Mouse (Mus musculus) heart, embryonic 13.5 days (tissue): Measurements from ENCODE around the gene Parp9. TPM values are rescaled to one million over a fixed set of nuclear protein-coding genes. Genes with fewer than 3 reads are reported as not detected.
"Not testable (repeated sequence)": the region's sequence is repeated elsewhere in the genome, so short reads cannot be mapped to it uniquely, and the experiment has no call there.

ENCODE experiments used
- ATAC-seq: fragments of 200-750 bp; cut with Nextera tagmentation; 2 replicates; pipeline ENCODE4 v1.8.0; 2017; ENCODE audit warnings: moderate TSS enrichment; ENCODE audit not compliant: insufficient number of reproducible peaks, low FRiP score, low TSS enrichment; ENCODE audit errors: extremely low read depth
- H3K27ac ChIP-seq: fragments of 300-500 bp; sonication (generic); replicated peaks from 2 replicates; pipeline ENCODE4 v1.5.1; 2015; ENCODE audit warnings: moderate library complexity, mild to moderate bottlenecking, inconsistent platforms
- H3K27me3 ChIP-seq: fragments of 300-500 bp; sonication (generic); replicated peaks from 2 replicates; pipeline ENCODE4 v1.6.1; 2015; ENCODE audit warnings: mild to moderate bottlenecking, inconsistent platforms
- H3K36me3 ChIP-seq: fragments of 300-500 bp; sonication (generic); 2 replicates; pipeline ENCODE4 v1.6.1; 2015; ENCODE audit warnings: mild to moderate bottlenecking, inconsistent platforms
- H3K4me1 ChIP-seq: fragments of 300-500 bp; sonication (generic); 2 replicates; pipeline ENCODE4 v1.6.1; 2015; ENCODE audit warnings: inconsistent platforms
- H3K4me2 ChIP-seq: fragments of 300-500 bp; sonication (generic); 2 replicates; pipeline ENCODE4 v1.6.1; 2015; ENCODE audit warnings: inconsistent platforms, mild to moderate bottlenecking, moderate library complexity
- H3K4me3 ChIP-seq: fragments of 300-500 bp; sonication (generic); 2 replicates; pipeline ENCODE4 v1.5.1; 2015; ENCODE audit warnings: moderate library complexity, mild to moderate bottlenecking, inconsistent platforms
- H3K9ac ChIP-seq: fragments of 300-500 bp; sonication (generic); 2 replicates; pipeline ENCODE4 v1.6.1; 2015; ENCODE audit warnings: inconsistent platforms, mild to moderate bottlenecking, moderate library complexity
- H3K9me3 ChIP-seq: fragments of 300-500 bp; sonication (generic); 2 replicates; pipeline ENCODE4 v1.6.1; 2016; ENCODE audit warnings: inconsistent platforms
- WGBS: fragments of 180-500 bp; shearing (Covaris S2); methylation state at CpG from one replicate; pipeline ENCODE4 v1.1.7; 2015; ENCODE audit warnings: mixed read lengths; 5-methylcytosine and 5-hydroxymethylcytosine counted together
- polyA plus RNA-seq: library from polyadenylated mRNA; unstranded; fragments of >200 nt; fragmentation: Nextera tagmentation; extraction: Ambion mirVana; gene quantifications from 2 replicates; pipeline ENCODE4 v1.2.1, GENCODE M21; 2015

Parp9 gene
- polyA plus RNA-seq, 1 experiment from 2014 or later = 6.9 TPM

DNA sequence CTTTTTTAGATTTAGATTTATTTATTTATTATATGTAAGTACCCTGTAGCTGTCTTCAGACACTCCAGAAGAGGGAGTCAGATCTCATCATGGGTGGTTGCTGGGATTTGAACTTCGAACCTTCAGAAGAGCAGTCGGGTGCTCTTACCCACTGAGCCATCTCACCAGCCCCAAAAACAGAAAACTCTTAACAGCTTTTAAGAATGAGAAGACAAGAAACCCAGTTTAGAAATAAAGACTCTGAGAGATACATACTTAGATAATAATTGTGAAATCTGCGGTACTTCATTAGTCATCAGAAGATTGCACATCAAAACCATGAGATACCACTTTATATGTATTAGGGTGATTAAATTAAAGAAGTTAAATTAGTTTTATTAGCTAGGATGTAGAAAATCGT lies 60.6 kb downstream of the Parp9 start:
- H3K27me3 ChIP-seq, H3K27ac ChIP-seq, ATAC-seq, H3K4me1 ChIP-seq, H3K9ac ChIP-seq, H3K9me3 ChIP-seq, H3K4me3 ChIP-seq, H3K4me2 ChIP-seq: not testable (repeated sequence)
- H3K36me3 ChIP-seq = peaks cover 30% of the 10 kb centered on the region
- 91% methylated on average over 4 of the region's 4 CpGs for WGBS

DNA sequence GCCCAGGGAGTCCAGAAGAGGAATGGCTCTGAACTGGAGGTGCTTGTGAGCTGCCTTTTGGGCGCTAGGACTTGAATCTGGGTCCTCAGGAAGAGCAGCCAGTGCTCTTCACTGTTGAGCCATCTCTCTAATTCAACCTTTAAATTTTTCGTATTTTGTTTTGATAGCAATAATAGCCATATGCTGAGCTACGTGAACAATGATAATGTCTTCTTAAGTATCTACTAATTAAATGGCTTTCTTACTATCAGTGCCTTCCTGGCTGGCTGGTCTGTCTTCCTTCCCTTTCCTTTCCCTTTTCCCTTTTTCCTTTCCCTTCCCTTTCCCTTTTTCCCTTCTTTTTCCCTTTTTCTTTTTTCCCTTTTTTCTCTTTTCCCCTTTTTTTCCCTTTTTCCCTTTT lies 70.1 kb downstream of the Parp9 start:
- H3K9me3 ChIP-seq = no peaks in the 10 kb centered on the region
- no peaks in the 10 kb centered on the region for H3K4me1 ChIP-seq
- H3K4me2 ChIP-seq = no peak overlapping the region
- H3K9ac ChIP-seq = no peak overlapping the region
- peaks cover 49% of the 10 kb centered on the region for H3K36me3 ChIP-seq
- no peak overlapping the region for H3K27ac ChIP-seq
- H3K4me3 ChIP-seq = no peak overlapping the region
- 93% methylated on average over 3 of the region's 3 CpGs for WGBS
- H3K27me3 ChIP-seq = no peaks in the 10 kb centered on the region
- no peak for ATAC-seq

DNA sequence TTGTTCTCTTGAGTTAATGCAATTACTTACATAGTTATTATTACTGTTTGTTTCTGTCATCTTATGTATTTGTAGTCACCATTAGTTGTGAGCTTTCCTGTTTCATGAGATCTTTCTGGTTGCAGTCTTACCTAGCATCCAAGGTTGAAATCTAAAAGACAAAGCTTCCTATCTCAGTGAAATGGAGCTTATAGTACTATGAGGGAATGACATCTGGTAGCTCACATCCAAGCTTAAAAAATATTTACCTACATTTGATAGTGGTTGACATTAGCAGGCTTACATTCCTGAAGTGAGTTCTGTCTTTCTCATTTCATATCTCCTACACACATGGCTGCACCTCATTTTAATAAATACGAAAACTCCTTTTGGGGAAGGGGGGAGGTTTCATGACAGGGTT lies 78.1 kb downstream of the Parp9 start:
- 86% methylated on average over 1 of the region's 1 CpGs for WGBS
- H3K4me1 ChIP-seq = no peaks in the 10 kb centered on the region
- no peak overlapping the region for H3K4me2 ChIP-seq
- no peaks in the 10 kb centered on the region for H3K9me3 ChIP-seq
- H3K27ac ChIP-seq = no peak overlapping the region
- H3K4me3 ChIP-seq = no peak overlapping the region
- H3K9ac ChIP-seq = no peak overlapping the region
- peaks cover 67% of the 10 kb centered on the region for H3K36me3 ChIP-seq
- H3K27me3 ChIP-seq = no peaks in the 10 kb centered on the region
- no peak for ATAC-seq

Other genes with a start within 250 kb of the Parp9 start
- gene Dirc2, start 169.1 kb upstream of the Parp9 start, polyA plus RNA-seq = 10.6 and 11.1 TPM in 2 replicates
- 8.7 and 9.5 TPM in 2 replicates for gene Hspbap1, start 168.1 kb upstream of the Parp9 start, polyA plus RNA-seq
- gene Parp14, start 66.9 kb upstream of the Parp9 start, polyA plus RNA-seq = 0.75 and 0.80 TPM in 2 replicates
- gene Dtx3l, start 681 bp downstream of the Parp9 start, polyA plus RNA-seq = 4.5 and 4.6 TPM in 2 replicates
- gene Kpna1, start 40.3 kb downstream of the Parp9 start, polyA plus RNA-seq = 39.8 and 41.4 TPM in 2 replicates
- gene Wdr5b, start 102.7 kb downstream of the Parp9 start, polyA plus RNA-seq = 6.2 and 6.7 TPM in 2 replicates
- gene Fam162a, start 133.1 kb downstream of the Parp9 start, polyA plus RNA-seq = 791 and 887 TPM in 2 replicates
- gene Ccdc58, start 133.2 kb downstream of the Parp9 start, polyA plus RNA-seq = 80.5 and 89.1 TPM in 2 replicates
- not detected in 2 replicates for gene Csta1, start 192.8 kb downstream of the Parp9 start, polyA plus RNA-seq
- gene Stfa2l1, start 218.3 kb downstream of the Parp9 start, polyA plus RNA-seq = not detected in 2 replicates
- gene Gm5483, start 245.7 kb downstream of the Parp9 start, polyA plus RNA-seq = 0.70 and 2.8 TPM in 2 replicates